Mouse (Mus musculus): ENCODE results near the gene Nfkbil1. TPM values are rescaled to one million over a fixed set of nuclear protein-coding genes. Genes with fewer than 3 reads are reported as not detected.
A peak's percentile ranks its signal among the peaks of the same experiment; 100 is the strongest.

Gene Nfkbil1
- total and polyA plus RNA-seq, 3 experiments = 15.2 to 25.9 (median 22.0) TPM

DNA sequence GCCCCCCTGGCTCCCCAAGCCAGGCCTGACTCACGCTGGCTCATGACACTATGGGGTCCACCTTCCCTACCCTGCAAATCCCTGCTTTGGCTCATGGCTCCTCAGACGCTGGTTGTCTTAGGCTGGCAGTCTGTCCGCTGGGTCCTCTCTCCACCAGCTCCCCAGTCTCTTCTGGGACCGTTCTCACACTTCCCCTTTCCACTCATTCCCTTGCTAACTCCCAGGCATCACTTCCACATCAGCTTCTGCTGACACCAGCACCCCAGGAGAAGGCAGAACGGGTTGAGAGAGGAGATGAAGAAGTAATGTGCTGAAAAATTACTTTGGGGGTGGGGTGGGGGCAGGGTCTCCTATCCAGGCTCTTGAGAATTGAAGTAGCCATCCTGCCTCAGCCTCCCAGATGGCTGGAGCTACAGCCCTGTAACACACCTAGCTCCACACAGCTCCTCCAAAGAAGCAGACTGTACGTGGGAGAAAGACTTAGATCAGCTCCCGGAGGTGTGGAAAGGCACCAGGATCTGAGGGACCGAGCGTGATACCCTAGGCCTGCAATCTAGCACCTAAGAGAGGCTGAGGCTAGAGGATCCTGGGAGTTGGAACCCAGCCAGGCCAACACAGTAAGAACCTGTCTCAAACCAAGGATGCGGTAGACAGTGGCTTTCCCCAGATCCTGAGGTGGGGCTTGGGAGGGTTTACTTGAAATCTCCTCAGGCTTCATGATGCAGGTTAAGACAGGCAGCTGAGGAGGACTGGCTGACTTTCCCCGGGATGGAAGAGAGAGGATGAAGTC lies 63.0 kb downstream of the Nfkbil1 start:
- Histone ChIP-seq H3K27ac (ENCODE audit: insufficient read depth, low read depth) (peak overlapping the region; percentile 98), H3K79me2 (replicated peaks; ENCODE audit: control insufficient read depth, extremely low read depth, insufficient read depth, poor library complexity, severe bottlenecking) (no peaks in the 10 kb centered on the region), H3K9ac (ENCODE audit: insufficient read depth, low read depth) (peak overlapping the region; percentile 46), H3K4me3 (replicated peaks in 1 of 3; ENCODE audit: low read depth in 2 of 3, low read length in 2 of 3, poor library complexity in 1 of 3) (peak overlapping the region in 1 of 3 experiments; percentile 28), H3K36me3 (replicated peaks in 1 of 2; ENCODE audit: control insufficient read depth in 1 of 2, insufficient read depth in 1 of 2, low read length in 1 of 2) (peaks cover 0 to 3% of the 10 kb centered on the region in 2 experiments), H3K27me3 (replicated peaks) (no peaks in the 10 kb centered on the region), H3K9me3 (replicated peaks; ENCODE audit: low read length) (no peaks in the 10 kb centered on the region), H3K4me1 (ENCODE audit: control insufficient read depth in 1 of 2, insufficient read depth in 2 of 2) (peaks cover 14 to 52% of the 10 kb centered on the region in 2 experiments), H3K4me2 (ENCODE audit: insufficient read depth, low read depth, poor library complexity, severe bottlenecking) (peak overlapping the region; percentile 48)
- no peak for DNase-seq (ENCODE audit: extremely low read depth)
- no peak for TF ChIP-seq PAX5 (IDR thresholded peaks at IDR 0.05; ENCODE audit: low read length)
- 0 out of 2 replicates have a peak, but pooled peaks have one; percentile 51 for TF ChIP-seq UBTF (IDR thresholded peaks at IDR 0.05; ENCODE audit: low read depth, low read length)
- no peak for TF ChIP-seq KAT2A (IDR thresholded peaks at IDR 0.05; ENCODE audit: insufficient replicate concordance, low read length)
- 0 out of 2 replicates have a peak, but pooled peaks have one; percentile 1 for TF ChIP-seq BHLHE40 (IDR thresholded peaks at IDR 0.05; ENCODE audit: low read depth, low read length)
- TF ChIP-seq POLR2A (IDR thresholded peaks at IDR 0.05; ENCODE audit: low read depth, low read length) = no peak; the same call in 1 of the 2 replicates
- 0 out of 2 replicates have a peak, but pooled peaks have one; percentile 45 for TF ChIP-seq NELFE (IDR thresholded peaks at IDR 0.05; ENCODE audit: low read depth, low read length)
- TF ChIP-seq JUND (conservative IDR thresholded peaks at IDR 0.05; ENCODE audit: low read depth, low read length) = no peak
- TF ChIP-seq E2F4 (IDR thresholded peaks at IDR 0.05; ENCODE audit: insufficient replicate concordance, low read depth, low read length) = no peak
- peak; percentile 15; the same call in 1 of the 2 replicates for TF ChIP-seq SIN3A (IDR thresholded peaks at IDR 0.05; ENCODE audit: low read length)
- no peak for TF ChIP-seq USF2 (conservative IDR thresholded peaks at IDR 0.05; ENCODE audit: low read depth, low read length)
- peak; percentile 6; the same call in 1 of the 2 replicates for TF ChIP-seq TCF12 (IDR thresholded peaks at IDR 0.05; ENCODE audit: low read depth, low read length)
- no peak for TF ChIP-seq HCFC1 (IDR thresholded peaks at IDR 0.05; ENCODE audit: low read depth, low read length)
- no peak for TF ChIP-seq ELF1 (IDR thresholded peaks at IDR 0.05; ENCODE audit: low read depth, low read length)
- no peak for TF ChIP-seq POLR2AphosphoS2 (IDR thresholded peaks at IDR 0.05; ENCODE audit: low read depth, low read length)
- no peak for TF ChIP-seq MYC (IDR thresholded peaks at IDR 0.05; ENCODE audit: low read depth, low read length)
- TF ChIP-seq USF1 (IDR thresholded peaks at IDR 0.05; ENCODE audit: low read depth, low read length) = no peak
- no peak for TF ChIP-seq JUN (IDR thresholded peaks at IDR 0.05; ENCODE audit: insufficient read depth, low read depth, low read length)
- no peak for TF ChIP-seq RAD21 (IDR thresholded peaks at IDR 0.05; ENCODE audit: low read depth, low read length)
- TF ChIP-seq RCOR1 (conservative IDR thresholded peaks at IDR 0.05; ENCODE audit: low read depth, low read length) = no peak
- peak; percentile 51; the same call in 1 of the 2 replicates for TF ChIP-seq EP300 (IDR thresholded peaks at IDR 0.05; ENCODE audit: low read length)
- no peak for TF ChIP-seq MAZ (IDR thresholded peaks at IDR 0.05; ENCODE audit: low read depth, low read length)
- TF ChIP-seq IRF4 (IDR thresholded peaks at IDR 0.05; ENCODE audit: low read depth, low read length) = peak; percentile 36; the same call in 1 of the 2 replicates
- no peak for TF ChIP-seq MAX (IDR thresholded peaks at IDR 0.05; ENCODE audit: low read length)
- no peak for TF ChIP-seq MAFK (IDR thresholded peaks at IDR 0.05; ENCODE audit: insufficient replicate concordance, low read length)
- peak; percentile 73; the same call in 1 of the 2 replicates for TF ChIP-seq CHD1 (IDR thresholded peaks at IDR 0.05; ENCODE audit: low read depth, low read length)
- no peak for TF ChIP-seq NRF1 (IDR thresholded peaks at IDR 0.05; ENCODE audit: low read depth, low read length)
- no peak for TF ChIP-seq ETS1 (conservative IDR thresholded peaks at IDR 0.05; ENCODE audit: low read depth, low read length)
- no peak for TF ChIP-seq ZKSCAN1 (IDR thresholded peaks at IDR 0.05; ENCODE audit: borderline replicate concordance, low read depth, low read length)
- no peak for TF ChIP-seq GABPA (IDR thresholded peaks at IDR 0.05; ENCODE audit: insufficient replicate concordance, low read depth, low read length)
- no peak for TF ChIP-seq ZC3H11A (IDR thresholded peaks at IDR 0.05; ENCODE audit: low read depth, low read length)
- TF ChIP-seq CHD2 (IDR thresholded peaks at IDR 0.05; ENCODE audit: low read length) = peak; percentile 23; the same call in 1 of the 2 replicates
- 0 out of 2 replicates have a peak, but pooled peaks have one; percentile 43 for TF ChIP-seq MXI1 (IDR thresholded peaks at IDR 0.05; ENCODE audit: low read depth, low read length)
- no peak for TF ChIP-seq MEF2A (IDR thresholded peaks at IDR 0.05; ENCODE audit: borderline replicate concordance, low read depth, low read length)
- no peak for TF ChIP-seq SMC3 (IDR thresholded peaks at IDR 0.05; ENCODE audit: low read depth, low read length)
- TF ChIP-seq ZNF384 (IDR thresholded peaks at IDR 0.05; ENCODE audit: low read depth, low read length) = no peak
- TF ChIP-seq TBP (conservative IDR thresholded peaks at IDR 0.05; ENCODE audit: low read depth, low read length) = no peak
- TF ChIP-seq ZMIZ1 (IDR thresholded peaks at IDR 0.05; ENCODE audit: low read depth, low read length) = peak; percentile 77; the same call in 1 of the 2 replicates
- no peak for TF ChIP-seq CTCF (conservative IDR thresholded peaks at IDR 0.05 in 1 of 2, IDR thresholded peaks at IDR 0.05 in 1 of 2; ENCODE audit: low read depth in 2 of 2, low read length in 2 of 2)
- dilution Hi-C loops (cut with MboI; ENCODE audit: extremely low pct_ligation_motif_present, extremely low pct_unique_long_range_greater_than_20kb, low sequenced_read_pairs) (no loop called here), in situ Hi-C loops (cut with MboI; ENCODE audit: low pct_ligation_motif_present, low pct_unique_long_range_greater_than_20kb, low sequenced_read_pairs) (loop anchor here (5.0 kb wide), 1 partner anchor 60 kb away; the partner anchor contains the start of gene Atp6v1g2)
